Mouse (Mus musculus) cerebellum, postnatal 14 days (tissue): ENCODE data around the gene Dyrk1a.

Source experiments
- DNase-seq, 2 experiments: peaks; one replicate each; pipeline ENCODE4 v3.0.0; 2021; ENCODE audit warnings: mixed read lengths in 2 of 2

Gene Dyrk1a

DNA sequence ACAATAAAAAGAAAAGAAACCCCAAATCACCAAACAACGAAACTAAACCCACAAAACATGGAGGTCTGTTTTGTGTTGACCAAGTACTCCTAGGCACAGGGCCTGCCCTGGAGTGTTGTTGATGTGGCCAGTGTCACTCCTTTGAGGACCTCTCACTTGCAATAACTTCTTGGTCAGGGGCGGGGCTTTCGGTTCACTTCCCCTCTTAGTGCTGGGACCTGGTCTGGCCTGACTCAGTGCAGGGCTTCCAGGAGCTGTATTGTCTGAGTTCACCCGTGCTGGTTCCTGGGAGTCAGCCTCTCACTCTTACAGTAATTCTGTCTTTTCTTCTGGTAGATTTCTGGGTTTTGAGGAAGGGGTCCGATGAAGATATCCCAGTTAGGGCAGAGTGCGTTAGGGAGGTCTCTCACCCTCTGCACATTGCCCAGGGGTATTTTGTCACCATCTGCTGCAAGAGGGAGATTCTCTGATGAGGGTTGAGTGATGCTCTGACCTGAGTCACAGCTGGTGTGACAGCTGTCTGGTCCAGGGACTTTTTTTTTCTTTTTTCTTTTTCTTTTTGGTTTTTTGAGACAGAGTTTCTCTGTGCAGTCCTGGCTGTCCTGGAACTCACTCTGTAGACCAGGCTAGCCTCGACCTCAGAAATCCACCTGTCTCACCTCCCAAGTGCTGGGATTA lies 150.8 kb downstream of the Dyrk1a start:
- no peak for DNase-seq

DNA sequence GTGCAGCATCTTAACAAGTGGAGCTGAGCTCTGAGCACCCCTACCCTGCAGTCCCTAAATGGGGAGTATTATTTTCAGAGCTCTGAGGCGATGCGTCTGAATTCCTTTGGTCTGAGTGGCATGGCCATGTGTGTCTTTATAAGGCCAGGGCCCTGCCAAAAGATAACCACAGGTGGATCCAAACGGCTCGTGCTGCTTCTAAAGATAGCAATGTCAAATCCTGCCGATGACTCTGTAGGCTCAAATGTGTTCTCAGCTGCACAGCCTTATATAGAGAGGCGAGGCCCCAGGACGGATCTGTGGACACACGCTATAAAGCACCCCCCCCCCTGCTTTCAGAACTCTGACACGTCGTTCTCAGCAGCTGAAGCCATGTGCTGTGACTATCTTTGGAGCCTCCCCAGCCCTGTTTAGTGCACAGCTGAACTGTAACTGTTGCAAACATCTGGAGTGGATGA lies 151.8 kb downstream of the Dyrk1a start:
- no peak for DNase-seq

DNA sequence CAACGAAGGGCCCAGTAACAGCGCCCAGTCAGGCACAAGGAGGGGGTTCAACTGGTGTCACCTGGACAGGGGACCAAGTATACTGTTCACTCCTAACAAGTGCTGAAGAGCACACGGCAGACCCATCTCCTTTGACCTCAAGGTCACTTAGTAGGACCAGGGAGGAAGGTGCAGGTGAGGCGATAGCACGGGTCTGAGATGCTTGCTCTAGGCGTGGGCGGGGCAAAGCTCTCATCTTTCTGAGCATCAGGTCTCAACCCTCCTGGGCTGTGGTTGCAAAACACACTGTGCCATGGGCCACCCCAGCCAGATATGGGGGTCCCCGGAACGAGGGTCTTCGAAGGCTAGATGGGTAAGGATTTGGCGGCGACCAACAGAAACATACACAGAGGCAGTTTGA lies 153.1 kb downstream of the Dyrk1a start:
- peak in 1 of 2 experiments; percentile 16 for DNase-seq

DNA sequence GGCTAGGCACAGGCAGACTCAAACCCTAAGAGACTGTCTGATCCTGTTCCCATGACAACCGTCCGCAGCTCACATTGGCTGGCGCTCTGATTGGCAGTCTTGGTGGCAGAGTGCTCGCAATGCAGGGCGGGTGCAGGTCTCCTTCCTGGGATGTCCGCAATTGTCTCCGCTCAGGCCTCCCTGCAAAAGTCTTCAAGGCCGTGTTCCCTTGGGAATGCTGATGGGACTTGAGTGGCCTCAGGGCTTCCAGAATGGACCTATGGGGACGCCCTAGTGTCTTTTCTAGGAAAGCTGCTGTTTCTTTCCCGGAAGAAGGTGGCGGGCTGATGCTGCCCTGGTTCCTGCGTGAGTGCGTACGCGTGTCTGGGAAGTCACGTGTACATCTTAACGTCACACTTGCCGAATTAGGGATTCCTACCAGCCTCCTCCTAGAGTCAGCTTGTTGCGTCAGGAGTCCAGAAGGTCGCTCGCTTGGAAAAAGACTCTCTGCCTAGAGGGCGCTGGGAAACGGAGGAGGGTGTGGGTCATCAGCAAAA lies 154.3 kb downstream of the Dyrk1a start:
- peak; percentile 86 to 90 for DNase-seq

DNA sequence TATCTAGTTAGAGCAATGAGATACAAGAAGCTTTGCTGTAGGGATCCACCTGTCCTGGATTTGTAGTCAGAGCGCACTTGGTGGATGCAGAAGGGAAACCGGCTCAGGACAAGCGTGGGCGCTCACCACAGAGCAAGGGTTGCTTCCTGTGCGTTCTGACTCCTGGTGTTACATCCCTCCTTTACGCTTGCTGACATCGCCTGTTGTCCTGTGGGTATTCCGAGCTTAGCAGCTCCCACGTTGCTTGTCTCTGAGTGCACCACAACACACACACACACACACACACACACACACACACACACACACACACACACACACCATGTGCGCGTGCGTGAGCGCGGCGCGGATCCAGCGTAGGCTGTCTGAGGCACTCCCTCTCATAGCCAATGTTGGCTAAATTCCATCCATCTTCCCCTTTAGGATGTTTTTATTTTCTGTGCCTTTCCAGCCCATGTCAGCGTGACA lies 155.0 kb downstream of the Dyrk1a start:
- peak; percentile 75 to 76 for DNase-seq

DNA sequence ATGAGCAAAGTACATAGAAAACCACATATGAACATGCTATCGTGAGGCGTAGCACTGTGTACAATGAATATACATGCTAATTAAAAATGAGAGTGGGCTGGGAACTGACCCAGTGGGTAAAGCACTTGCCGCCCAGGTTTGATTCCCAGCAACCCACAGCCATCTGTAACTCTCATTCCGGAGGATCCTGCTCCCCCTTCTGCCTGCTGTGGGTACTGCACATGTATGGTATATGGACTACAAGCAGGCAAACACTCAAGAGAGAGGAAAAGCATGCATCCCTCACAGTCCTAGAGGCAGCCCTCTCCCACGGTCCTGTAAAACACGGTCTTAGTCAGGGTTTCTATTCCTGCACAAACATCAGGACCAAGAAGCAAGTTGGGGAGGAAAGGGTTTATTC lies 159.4 kb downstream of the Dyrk1a start:
- no peak for DNase-seq

DNA sequence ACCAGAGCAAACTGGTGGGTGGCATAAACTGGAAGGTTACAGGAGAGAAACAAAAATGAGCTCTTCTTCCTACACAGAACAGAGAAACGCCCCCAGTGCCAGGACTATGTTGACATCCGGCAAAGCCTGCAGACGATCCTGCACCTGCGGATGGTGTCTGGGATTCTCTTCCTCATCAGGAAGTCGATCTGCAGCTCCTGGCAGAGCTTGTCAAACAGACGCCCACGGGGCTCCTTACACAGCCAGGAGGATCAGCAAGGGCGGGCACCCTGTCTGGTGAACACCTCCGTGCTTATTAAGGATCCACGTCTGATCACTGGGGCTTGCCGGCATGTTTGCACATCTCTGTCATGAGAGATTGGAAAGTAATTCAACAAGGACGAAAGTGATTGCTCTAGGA lies 161.2 kb downstream of the Dyrk1a start:
- no peak for DNase-seq

DNA sequence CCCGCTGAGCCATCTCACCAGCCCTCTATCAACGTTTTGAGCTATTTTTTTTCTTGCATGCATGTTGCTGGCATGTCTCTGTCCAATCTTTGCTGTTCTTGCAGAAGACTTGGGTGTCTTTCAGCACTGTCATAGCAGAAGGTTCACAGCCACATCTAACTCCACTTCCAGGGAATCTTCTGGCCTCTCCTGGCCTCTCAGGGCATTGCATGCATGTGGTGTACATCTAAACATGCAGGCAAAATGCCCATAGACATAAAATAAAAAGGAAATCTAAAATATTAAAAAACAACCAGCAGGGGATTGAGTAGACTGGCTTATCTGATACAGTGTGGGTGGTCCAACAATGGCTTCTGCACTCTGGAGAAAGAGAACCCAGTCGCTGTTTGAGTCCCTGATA lies 165.7 kb downstream of the Dyrk1a start:
- DNase-seq: no peak

DNA sequence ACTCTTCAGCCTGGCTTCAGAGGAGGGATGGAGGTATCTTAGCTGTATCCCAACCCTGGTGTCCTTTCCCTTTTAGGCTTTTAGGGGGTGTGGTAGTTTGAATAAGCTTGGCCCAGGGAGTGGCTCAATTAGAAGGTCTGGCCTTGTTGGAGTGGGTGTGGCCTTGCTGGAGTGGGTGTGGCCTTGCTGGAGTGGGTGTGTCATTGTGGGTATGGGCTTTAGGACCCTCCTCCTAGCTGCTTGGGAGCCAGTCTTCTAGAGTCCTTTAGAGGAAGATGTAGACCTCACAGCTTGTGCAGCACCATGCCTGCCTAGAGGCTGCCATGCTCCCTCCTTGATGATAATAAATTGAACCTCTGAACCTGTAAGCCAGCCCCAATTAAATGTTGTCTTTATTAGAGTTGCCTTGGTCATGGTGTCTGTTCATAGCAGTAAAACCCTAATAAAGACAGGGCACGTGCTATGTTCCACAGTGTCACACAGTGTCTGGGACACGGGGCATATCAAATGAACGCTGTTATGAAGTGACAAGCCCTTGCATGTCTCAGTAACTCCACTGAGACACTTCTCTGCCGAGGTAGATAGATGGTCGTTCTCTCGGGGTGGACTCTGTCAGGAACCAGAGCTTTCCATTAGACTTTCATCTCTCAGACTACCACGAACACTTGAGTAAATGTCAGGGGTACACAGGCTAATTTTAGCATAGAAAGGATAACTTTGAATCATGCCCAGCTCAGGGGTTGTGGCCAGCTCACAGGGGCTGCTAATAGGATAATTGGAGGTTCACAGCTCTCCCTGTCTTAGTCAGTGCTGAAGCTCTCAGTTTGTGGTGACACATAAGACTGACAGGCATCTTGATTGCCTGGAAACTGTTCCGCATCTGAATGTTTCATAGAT lies 166.9 kb downstream of the Dyrk1a start:
- DNase-seq: no peak

DNA sequence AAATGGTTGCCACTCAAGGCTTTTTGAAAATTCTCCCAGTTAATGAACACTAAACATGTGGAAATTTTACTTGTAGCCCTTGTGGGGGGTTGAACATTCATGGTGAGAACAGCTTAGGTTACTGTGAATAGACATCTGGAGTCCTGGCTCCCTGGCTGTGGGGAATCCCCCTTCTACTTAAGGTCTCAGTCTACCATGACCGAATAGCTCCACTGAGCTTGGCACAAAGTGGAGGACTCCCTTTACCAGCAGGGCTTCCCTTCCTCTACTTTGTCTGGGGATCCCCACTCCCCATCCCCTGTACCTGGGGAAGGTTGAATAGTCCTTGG lies 167.5 kb downstream of the Dyrk1a start:
- no peak for DNase-seq

DNA sequence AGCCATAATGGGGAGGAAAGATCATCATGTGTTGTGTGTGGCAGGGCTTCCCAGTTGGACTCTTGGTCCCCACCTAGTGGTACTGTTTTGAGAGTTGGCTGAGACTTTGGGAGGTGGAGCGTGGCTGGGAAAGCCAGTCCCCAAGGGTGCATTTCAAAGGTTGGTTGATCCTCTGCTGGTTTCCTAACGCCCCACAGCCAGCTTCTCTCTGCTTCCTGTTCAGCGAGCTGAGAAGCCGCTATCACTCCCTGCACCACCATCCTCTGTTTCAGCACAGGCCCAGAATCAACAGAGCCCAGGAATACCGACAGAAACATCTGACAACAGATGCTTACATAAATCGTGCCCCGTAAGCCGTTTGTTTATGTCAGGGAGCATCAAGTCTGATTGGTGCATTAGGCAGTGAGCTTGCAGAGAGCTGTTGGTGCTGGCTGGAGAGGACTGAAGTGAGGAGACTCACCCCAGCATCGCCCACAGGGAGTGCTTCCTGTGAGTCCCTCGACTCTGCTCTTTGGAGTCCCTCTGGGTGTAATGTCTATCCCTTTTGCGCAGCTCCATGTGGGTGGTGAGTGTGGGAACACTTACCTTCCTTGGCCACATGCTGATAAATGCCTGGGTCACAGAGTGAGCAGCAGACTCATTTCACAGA lies 174.2 kb downstream of the Dyrk1a start:
- DNase-seq: peak; percentile 55 to 60

DNA sequence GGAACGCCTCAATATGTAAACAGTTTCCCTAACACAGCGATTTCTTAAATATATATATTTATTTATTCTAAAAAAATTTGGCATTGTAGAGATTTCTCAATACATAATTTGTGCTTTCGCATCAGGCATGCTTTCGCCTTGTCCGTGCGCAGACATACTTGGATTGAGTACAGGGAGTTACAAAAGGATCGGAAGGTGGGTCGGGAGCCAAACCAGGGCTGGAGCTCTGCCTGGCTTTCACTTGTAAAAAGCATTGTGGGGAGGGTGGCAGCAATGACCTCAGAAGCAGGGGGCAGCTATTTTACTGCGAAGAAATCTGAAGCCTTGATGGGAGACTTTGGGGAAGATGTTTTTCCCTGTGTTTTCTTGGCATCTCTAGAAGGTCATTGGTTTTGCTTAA lies 175.2 kb downstream of the Dyrk1a start:
- peak; percentile 84 for DNase-seq
